Mouse (Mus musculus): Measurements from ENCODE around the gene Gm3435.
"Not testable (repeated sequence)": the region's sequence is repeated elsewhere in the genome, so short reads cannot be mapped to it uniquely, and the experiment has no call there.

The Gm3435 gene

DNA sequence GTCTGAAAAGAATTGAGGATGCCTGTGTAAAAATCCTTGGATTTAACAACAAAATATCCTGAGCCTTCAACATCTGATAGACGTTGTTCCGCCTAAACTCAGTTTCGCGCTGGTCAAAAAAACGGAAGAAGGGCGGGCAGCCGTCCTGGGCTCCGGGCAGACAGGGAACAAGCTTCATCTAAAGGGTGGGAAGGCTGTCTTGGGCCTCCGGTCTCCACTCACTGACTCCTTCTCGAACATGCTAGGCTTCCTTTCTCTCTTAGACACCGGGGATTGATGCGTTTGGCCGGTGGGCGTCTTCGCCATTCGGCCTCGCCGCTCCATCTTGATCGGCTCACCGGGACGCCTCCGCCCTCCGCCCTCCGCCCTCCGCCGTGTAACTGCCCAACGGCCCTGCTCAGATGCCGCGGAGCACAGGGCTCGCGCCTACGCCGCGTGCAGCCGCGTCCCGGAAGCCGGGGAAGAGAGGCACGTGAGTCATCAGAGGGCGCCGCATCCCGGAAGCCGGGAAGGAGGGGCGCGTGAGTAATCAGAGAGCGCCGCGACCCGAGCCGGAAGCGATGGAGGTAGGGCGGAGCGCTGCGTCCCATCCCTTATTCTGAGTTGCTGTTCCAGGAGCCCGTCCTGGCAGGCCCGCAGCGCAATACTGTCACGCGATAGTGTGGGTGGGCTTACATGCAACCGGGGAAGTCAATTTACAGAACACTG lies at the start of gene Gm3435:
TSS of gene Gm3435 (plus strand) at position 471 of the 708 bp plus-strand sequence.
- DNase-seq (ENCODE audit: extremely low read depth, low read depth), result not testable (repeated sequence)

DNA sequence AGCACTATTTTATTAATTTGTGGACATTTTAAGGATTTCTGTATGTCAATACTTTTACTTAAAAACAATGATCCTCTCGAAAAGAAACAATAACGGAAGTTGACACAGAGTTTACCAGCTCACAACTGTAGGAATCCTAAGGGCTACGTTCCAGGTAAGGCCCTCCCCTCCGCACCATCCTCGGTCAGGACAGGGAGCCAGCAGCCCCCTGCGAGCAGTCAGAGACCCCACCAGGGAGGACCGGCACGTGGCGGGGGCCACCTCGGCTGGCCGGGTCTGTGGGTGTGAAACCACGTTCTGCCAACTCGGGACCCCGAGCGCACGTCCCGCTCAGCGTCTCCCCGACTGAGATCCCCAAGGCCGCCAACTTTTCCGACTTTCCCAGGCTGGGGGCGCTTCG lies 49.5 kb upstream of the Gm3435 start:
- no peak for DNase-seq (ENCODE audit: extremely low read depth, low read depth)

DNA sequence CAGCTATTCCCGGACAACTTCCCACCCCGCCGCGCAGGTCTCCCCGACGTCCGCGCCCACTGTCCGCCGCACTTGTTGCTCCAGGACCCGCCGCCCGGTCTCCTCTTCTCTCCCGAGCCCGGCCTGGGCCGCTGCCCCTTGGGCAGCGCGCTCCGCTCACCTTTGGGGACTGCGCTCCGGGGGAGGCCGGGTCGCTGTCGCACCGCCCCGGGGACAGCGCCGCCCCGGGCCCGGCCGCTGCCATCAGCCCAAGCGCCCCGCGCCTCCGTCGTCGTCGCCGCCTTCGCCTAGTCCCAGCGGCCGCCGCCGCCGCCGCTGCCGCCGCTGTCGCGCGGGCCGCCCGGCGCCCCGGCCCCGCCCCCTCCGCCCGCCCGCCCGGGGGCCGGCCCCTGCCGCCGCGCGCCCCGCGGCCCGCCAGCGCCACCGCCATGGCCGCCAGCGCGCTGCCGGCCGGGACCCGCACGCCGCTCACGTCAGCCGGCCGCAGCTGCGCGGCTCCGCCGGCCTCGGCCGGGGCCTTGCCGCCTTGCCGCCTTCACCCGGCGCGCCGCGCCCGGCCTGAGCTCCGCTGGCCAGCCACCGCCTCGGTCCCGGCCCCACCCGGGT lies 48.9 kb upstream of the Gm3435 start, which contains the start of gene Phf10:
TSS of gene Phf10 (minus strand) at position 323 of the 606 bp plus-strand sequence.
- DNase-seq (ENCODE audit: extremely low read depth, low read depth), result not testable (repeated sequence)

DNA sequence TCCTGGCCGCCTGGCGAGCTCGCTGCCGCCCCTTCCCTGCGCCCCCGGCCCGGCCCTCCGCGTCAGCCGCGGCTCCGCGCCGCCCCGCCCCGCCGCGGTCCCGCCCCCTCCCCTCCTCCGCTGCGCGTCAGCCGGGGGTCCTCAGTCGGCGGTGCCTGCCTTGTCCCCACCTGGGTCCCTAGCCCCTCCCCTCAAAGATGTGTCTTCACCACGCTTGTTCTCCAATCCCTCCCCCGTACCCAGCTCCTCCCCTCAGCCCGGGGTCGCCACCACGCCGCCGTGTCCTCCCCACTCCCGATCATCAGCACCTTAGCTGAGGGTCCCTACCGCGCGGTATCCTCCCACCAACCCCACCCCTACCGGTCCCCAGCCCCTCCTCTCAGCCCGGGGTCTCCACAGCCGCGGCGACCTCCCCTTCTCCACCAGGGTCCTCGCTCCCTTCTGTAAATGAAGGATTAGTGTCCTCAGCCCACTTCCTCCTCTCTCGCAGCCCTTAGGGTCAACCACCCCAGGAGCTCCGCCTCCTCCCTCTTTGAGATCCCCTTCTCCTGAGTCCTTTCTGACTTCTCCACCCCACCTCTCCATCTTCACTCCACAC lies 48.3 kb upstream of the Gm3435 start:
- DNase-seq (ENCODE audit: extremely low read depth, low read depth), result not testable (repeated sequence)

DNA sequence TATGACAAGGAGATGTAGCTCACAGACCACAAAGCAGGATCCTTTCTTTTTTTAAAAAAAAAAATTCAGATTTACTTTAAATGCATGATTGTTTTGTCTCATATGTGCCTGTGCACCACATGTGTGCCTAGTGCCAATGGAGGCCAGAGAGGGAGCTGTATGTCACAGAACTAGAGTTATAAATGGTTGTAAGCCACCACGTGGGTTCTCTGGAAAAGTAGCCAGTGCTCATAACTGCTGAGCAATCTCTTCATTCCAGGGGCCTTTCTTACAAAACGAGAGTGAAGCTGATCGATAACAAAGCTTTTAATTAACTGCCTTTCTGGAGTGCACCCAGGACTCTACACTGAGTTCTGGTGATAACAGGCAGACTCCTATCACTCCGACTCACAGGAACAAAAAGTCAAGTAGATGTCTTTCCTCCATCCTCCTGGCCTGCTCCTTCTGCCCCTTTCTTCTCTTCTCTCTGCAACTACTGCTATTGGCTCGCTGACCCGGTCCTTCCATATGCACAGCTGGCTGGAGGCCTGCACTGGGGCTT lies 41.5 kb upstream of the Gm3435 start:
- not testable (repeated sequence) for DNase-seq (ENCODE audit: extremely low read depth, low read depth)

DNA sequence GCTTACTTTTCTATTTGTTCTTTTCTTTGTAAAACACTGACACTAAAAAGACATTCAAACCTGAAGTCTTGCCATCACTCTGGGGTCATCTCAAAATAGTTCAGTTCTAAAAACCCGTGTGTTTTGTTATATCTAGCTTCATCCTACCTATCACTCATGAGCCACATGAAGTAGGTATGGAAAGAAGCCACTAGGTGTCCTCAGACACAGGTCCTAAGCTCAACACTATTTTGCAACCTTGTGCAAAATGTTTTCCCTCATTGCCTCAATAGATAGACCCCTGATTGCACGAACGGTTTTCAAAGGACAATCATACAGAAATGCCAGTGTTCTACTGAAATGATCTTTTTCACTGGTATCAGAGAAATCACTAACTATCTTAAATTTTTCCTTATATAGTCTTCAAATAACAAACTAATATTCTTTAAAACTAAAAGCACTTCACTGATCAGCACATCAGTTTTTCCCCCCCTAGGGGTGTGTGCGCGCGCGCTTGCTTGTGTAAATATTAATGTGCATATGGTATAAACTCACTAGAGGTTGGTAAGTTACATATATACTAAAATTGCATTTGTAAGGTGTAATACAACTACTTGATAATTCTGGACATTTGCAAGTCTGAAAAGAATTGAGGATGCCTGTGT lies 32.1 kb upstream of the Gm3435 start:
- not testable (repeated sequence) for DNase-seq (ENCODE audit: extremely low read depth, low read depth)

DNA sequence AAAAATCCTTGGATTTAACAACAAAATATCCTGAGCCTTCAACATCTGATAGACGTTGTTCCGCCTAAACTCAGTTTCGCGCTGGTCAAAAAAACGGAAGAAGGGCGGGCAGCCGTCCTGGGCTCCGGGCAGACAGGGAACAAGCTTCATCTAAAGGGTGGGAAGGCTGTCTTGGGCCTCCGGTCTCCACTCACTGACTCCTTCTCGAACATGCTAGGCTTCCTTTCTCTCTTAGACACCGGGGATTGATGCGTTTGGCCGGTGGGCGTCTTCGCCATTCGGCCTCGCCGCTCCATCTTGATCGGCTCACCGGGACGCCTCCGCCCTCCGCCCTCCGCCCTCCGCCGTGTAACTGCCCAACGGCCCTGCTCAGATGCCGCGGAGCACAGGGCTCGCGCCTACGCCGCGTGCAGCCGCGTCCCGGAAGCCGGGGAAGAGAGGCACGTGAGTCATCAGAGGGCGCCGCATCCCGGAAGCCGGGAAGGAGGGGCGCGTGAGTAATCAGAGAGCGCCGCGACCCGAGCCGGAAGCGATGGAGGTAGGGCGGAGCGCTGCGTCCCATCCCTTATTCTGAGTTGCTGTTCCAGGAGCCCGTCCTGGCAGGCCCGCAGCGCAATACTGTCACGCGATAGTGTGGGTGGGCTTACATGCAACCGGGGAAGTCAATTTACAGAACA lies 31.5 kb upstream of the Gm3435 start, which contains the start of the genes 9030025P20Rik and Gm3417:
TSS of gene 9030025P20Rik (plus strand) at position 107 of the 677 bp plus-strand sequence.
TSS of gene Gm3417 (minus strand) at position 429 of the 677 bp plus-strand sequence.
- not testable (repeated sequence) for DNase-seq (ENCODE audit: extremely low read depth, low read depth)

DNA sequence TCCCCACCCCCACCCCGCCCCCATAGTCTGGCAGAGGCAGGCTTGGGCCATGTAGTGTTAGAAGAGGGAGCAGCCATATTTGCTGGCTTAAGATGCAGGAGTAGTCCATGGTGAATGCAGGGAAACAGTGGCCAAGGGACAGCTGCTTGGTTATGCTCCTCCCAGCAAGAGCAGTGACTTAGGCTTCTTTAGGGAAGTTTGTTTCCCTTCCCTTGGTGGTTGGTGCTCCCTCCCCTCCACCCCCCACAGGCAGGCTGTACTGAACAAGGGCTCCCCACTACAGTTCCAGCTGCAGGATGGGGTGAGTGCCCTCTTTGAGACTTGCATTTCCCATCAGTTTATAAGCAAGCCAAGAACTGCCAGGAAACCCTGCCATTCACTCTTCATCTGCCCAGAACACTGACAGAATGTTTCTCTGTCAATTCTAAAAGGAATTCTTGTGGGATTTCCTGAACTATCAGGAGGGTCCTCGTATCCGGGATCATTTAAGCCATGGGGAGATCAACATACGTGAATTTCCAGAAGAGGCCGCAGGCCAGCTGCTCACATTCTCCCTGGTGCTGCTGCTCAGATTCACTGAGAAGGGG lies 19.8 kb upstream of the Gm3435 start:
- not testable (repeated sequence) for DNase-seq (ENCODE audit: extremely low read depth, low read depth)

DNA sequence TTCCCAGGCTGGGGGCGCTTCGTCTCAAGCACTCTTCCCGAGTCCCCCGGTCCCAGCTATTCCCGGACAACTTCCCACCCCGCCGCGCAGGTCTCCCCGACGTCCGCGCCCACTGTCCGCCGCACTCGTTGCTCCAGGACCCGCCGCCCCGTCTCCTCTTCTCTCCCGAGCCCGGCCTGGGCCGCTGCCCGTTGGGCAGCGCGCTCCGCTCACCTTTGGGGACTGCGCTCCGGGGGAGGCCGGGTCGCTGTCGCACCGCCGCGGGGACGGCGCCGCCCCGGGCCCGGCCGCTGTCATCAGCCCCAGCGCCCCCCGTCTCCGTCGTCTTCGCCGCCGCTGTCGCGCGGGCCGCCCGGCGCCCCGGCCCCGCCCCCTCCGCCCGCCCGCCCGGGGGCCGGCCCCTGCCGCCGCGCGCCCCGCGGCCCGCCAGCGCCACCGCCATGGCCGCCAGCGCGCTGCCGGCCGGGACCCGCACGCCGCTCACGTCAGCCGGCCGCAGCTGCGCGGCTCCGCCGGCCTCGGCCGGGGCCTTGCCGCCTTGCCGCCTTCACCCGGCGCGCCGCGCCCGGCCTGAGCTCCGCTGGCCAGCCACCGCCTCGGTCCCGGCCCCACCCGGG lies 17.3 kb upstream of the Gm3435 start:
- DNase-seq (ENCODE audit: extremely low read depth, low read depth), result not testable (repeated sequence)

DNA sequence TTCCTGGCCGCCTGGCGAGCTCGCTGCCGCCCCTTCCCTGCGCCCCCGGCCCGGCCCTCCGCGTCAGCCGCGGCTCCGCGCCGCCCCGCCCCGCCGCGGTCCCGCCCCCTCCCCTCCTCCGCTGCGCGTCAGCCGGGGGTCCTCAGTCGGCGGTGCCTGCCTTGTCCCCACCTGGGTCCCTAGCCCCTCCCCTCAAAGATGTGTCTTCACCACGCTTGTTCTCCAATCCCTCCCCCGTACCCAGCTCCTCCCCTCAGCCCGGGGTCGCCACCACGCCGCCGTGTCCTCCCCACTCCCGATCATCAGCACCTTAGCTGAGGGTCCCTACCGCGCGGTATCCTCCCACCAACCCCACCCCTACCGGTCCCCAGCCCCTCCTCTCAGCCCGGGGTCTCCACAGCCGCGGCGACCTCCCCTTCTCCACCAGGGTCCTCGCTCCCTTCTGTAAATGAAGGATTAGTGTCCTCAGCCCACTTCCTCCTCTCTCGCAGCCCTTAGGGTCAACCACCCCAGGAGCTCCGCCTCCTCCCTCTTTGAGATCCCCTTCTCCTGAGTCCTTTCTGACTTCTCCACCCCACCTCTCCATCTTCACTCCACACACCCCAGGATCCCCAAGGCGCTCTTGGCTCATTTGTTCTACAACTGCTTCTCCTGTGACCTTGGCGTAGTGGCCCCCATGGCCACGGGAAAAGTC lies 16.7 kb upstream of the Gm3435 start:
- DNase-seq (ENCODE audit: extremely low read depth, low read depth), result not testable (repeated sequence)

DNA sequence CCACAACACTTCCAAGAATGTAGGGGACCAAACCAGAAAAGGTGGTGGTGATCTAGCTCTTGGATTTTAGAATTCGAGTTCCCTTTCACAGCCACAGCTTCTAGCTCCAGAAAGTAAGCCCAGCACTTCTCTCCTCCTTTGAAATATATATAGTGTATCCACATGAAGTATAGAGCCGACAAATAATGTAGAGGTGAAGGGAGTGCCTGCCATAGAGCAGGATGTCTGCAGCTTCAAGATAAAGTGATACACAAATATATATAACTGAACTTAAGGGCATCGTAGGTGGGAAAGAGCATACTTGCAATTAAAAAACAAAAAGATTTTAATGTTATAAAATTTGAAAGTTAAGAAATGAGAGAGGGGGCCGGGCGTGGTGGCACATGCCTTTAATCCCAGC lies 15.8 kb upstream of the Gm3435 start:
- not testable (repeated sequence) for DNase-seq (ENCODE audit: extremely low read depth, low read depth)

DNA sequence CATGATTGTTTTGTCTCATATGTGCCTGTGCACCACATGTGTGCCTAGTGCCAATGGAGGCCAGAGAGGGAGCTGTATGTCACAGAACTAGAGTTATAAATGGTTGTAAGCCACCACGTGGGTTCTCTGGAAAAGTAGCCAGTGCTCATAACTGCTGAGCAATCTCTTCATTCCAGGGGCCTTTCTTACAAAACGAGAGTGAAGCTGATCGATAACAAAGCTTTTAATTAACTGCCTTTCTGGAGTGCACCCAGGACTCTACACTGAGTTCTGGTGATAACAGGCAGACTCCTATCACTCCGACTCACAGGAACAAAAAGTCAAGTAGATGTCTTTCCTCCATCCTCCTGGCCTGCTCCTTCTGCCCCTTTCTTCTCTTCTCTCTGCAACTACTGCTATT lies 9.9 kb upstream of the Gm3435 start:
- not testable (repeated sequence) for DNase-seq (ENCODE audit: extremely low read depth, low read depth)

DNA sequence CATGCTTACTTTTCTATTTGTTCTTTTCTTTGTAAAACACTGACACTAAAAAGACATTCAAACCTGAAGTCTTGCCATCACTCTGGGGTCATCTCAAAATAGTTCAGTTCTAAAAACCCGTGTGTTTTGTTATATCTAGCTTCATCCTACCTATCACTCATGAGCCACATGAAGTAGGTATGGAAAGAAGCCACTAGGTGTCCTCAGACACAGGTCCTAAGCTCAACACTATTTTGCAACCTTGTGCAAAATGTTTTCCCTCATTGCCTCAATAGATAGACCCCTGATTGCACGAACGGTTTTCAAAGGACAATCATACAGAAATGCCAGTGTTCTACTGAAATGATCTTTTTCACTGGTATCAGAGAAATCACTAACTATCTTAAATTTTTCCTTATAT lies 888 bp upstream of the Gm3435 start:
- DNase-seq (ENCODE audit: extremely low read depth, low read depth), result not testable (repeated sequence)

DNA sequence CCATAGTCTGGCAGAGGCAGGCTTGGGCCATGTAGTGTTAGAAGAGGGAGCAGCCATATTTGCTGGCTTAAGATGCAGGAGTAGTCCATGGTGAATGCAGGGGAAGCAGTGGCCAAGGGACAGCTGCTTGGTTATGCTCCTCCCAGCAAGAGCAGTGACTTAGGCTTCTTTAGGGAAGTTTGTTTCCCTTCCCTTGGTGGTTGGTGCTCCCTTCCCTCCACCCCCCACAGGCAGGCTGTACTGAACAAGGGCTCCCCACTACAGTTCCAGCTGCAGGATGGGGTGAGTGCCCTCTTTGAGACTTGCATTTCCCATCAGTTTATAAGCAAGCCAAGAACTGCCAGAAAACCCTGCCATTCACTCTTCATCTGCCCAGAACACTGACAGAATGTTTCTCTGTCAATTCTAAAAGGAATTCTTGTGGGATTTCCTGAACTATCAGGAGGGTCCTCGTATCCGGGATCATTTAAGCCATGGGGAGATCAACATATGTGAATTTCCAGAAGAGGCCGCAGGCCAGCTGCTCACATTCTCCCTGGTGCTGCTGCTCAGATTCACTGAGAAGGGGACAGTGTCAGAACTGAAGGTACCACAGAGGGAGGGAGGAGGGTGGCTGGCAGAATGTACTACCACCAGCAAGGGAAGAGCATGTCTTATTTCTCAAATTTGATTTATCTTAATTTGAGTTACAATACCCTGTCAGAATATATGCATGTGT lies 11.7 kb downstream of the Gm3435 start:
- peak; percentile 11 for DNase-seq (ENCODE audit: extremely low read depth, low read depth)

DNA sequence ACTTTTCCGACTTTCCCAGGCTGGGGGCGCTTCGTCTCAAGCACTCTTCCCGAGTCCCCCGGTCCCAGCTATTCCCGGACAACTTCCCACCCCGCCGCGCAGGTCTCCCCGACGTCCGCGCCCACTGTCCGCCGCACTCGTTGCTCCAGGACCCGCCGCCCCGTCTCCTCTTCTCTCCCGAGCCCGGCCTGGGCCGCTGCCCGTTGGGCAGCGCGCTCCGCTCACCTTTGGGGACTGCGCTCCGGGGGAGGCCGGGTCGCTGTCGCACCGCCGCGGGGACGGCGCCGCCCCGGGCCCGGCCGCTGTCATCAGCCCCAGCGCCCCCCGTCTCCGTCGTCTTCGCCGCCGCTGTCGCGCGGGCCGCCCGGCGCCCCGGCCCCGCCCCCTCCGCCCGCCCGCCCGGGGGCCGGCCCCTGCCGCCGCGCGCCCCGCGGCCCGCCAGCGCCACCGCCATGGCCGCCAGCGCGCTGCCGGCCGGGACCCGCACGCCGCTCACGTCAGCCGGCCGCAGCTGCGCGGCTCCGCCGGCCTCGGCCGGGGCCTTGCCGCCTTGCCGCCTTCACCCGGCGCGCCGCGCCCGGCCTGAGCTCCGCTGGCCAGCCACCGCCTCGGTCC lies 14.0 kb downstream of the Gm3435 start:
- DNase-seq (ENCODE audit: extremely low read depth, low read depth), result not testable (repeated sequence)

DNA sequence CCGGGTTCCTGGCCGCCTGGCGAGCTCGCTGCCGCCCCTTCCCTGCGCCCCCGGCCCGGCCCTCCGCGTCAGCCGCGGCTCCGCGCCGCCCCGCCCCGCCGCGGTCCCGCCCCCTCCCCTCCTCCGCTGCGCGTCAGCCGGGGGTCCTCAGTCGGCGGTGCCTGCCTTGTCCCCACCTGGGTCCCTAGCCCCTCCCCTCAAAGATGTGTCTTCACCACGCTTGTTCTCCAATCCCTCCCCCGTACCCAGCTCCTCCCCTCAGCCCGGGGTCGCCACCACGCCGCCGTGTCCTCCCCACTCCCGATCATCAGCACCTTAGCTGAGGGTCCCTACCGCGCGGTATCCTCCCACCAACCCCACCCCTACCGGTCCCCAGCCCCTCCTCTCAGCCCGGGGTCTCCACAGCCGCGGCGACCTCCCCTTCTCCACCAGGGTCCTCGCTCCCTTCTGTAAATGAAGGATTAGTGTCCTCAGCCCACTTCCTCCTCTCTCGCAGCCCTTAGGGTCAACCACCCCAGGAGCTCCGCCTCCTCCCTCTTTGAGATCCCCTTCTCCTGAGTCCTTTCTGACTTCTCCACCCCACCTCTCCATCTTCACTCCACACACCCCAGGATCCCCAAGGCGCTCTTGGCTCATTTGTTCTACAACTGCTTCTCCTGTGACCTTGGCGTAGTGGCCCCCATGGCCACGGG lies 14.7 kb downstream of the Gm3435 start:
- DNase-seq (ENCODE audit: extremely low read depth, low read depth), result not testable (repeated sequence)

DNA sequence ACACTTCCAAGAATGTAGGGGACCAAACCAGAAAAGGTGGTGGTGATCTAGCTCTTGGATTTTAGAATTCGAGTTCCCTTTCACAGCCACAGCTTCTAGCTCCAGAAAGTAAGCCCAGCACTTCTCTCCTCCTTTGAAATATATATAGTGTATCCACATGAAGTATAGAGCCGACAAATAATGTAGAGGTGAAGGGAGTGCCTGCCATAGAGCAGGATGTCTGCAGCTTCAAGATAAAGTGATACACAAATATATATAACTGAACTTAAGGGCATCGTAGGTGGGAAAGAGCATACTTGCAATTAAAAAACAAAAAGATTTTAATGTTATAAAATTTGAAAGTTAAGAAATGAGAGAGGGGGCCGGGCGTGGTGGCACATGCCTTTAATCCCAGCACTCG lies 15.5 kb downstream of the Gm3435 start:
- not testable (repeated sequence) for DNase-seq (ENCODE audit: extremely low read depth, low read depth)

DNA sequence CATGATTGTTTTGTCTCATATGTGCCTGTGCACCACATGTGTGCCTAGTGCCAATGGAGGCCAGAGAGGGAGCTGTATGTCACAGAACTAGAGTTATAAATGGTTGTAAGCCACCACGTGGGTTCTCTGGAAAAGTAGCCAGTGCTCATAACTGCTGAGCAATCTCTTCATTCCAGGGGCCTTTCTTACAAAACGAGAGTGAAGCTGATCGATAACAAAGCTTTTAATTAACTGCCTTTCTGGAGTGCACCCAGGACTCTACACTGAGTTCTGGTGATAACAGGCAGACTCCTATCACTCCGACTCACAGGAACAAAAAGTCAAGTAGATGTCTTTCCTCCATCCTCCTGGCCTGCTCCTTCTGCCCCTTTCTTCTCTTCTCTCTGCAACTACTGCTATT lies 21.4 kb downstream of the Gm3435 start:
- DNase-seq (ENCODE audit: extremely low read depth, low read depth), result not testable (repeated sequence)

All from MEL-GATA-1-ER (cell line).